In genomic region chr5:137305822-137306221, GRCm38 (mm10) we compare ENCODE assay signal across 9 mouse cellular contexts. TPM values are rescaled to one million over a fixed set of nuclear protein-coding genes. Genes with fewer than 3 reads are reported as not detected.
DNase-seq lines count a peak whose midpoint lies in the region; ATAC-seq lines count a peak whose summit lies in the region.
"Had no signal": no experiment of that assay in that cellular context is flagged by ENCODE, and none has a peak within 500 bp of the region (broad histone marks: within the 10 kb centered on the region; RNA-seq: fewer than 3 reads in every experiment).

No protein-coding gene starts in this region.

- peak overlapping the region; percentile 68 for H3K4me2 ChIP-seq in kidney, embryonic 15.5 days
- H3K4me2 ChIP-seq in hindbrain, embryonic 15.5 days, result peak overlapping the region; percentile 81
- peak overlapping the region; percentile 89 for H3K4me2 ChIP-seq in midbrain, embryonic 16.5 days (ENCODE audit: low read length)

- 44% methylated on average over 3 of the region's 3 CpGs for WGBS in kidney, embryonic 15.5 days
- 57% methylated on average over 3 of the region's 3 CpGs for WGBS in hindbrain, embryonic 15.5 days
- WGBS in midbrain, embryonic 16.5 days, result 58% methylated on average over 3 of the region's 3 CpGs

- no peak for DNase-seq in kidney, adult 11 months
- DNase-seq in R1 (ENCODE audit: low read depth, low spot score), result peak; percentile 92
- no peak for DNase-seq in embryo, embryonic 11 days
- no peak for DNase-seq in cerebellum, adult 11-12 months
- DNase-seq: adrenal gland, postnatal 25 days had no signal

- peak overlapping the region; percentile 99 for H3K9ac ChIP-seq in kidney, embryonic 15.5 days
- H3K9ac ChIP-seq in hindbrain, embryonic 15.5 days, result peak overlapping the region; percentile 99
- peak overlapping the region; percentile 99; the same call in 1 of the 2 replicates for H3K9ac ChIP-seq in midbrain, embryonic 16.5 days (ENCODE audit: low read depth, low read length)

- H3K4me1 ChIP-seq in kidney, embryonic 15.5 days, result peaks cover 48% of the 10 kb centered on the region
- peaks cover 41% of the 10 kb centered on the region for H3K4me1 ChIP-seq in hindbrain, embryonic 15.5 days (replicated peaks)
- H3K4me1 ChIP-seq in midbrain, embryonic 16.5 days (ENCODE audit: control insufficient read depth, insufficient read depth, low read length), result peaks cover 34% of the 10 kb centered on the region

- H3K4me3 ChIP-seq in kidney, embryonic 15.5 days (replicated peaks), result peak overlapping the region; percentile 98
- H3K4me3 ChIP-seq in hindbrain, embryonic 15.5 days, result peak overlapping the region; percentile 98
- H3K4me3 ChIP-seq in midbrain, embryonic 16.5 days (ENCODE audit: low read depth, low read length), result peak overlapping the region; percentile 91

- no peaks in the 10 kb centered on the region for H3K9me3 ChIP-seq in kidney, embryonic 15.5 days (replicated peaks)
- no peaks in the 10 kb centered on the region for H3K9me3 ChIP-seq in hindbrain, embryonic 15.5 days
- H3K9me3 ChIP-seq in midbrain, embryonic 16.5 days (replicated peaks; ENCODE audit: control insufficient read depth, low read length, poor library complexity, severe bottlenecking), result no peaks in the 10 kb centered on the region

- H3K27me3 ChIP-seq in kidney, embryonic 15.5 days, result no peaks in the 10 kb centered on the region
- no peaks in the 10 kb centered on the region for H3K27me3 ChIP-seq in hindbrain, embryonic 15.5 days
- H3K27me3 ChIP-seq in midbrain, embryonic 16.5 days (ENCODE audit: control insufficient read depth, insufficient read depth, low read depth, low read length), result no peaks in the 10 kb centered on the region

- H3K27ac ChIP-seq in kidney, embryonic 15.5 days, result no peak overlapping the region
- no peak overlapping the region for H3K27ac ChIP-seq in hindbrain, embryonic 15.5 days (replicated peaks)
- no peak overlapping the region for H3K27ac ChIP-seq in midbrain, embryonic 16.5 days (ENCODE audit: low read length)

- H3K36me3 ChIP-seq in kidney, embryonic 15.5 days, result peaks cover 75% of the 10 kb centered on the region
- H3K36me3 ChIP-seq in hindbrain, embryonic 15.5 days, result peaks cover 33% of the 10 kb centered on the region
- peaks cover 26% of the 10 kb centered on the region for H3K36me3 ChIP-seq in midbrain, embryonic 16.5 days (ENCODE audit: control insufficient read depth, insufficient read depth, low read length)

- ATAC-seq in kidney, embryonic 15.5 days (replicated peaks; ENCODE audit: low FRiP score), result no peak
- ATAC-seq in hindbrain, embryonic 15.5 days (ENCODE audit: low FRiP score, low read depth), result no peak
- ATAC-seq in midbrain, embryonic 16.5 days, result no peak
- no peak for ATAC-seq in erythroid progenitor cell, adult 5-6 weeks (replicated peaks; ENCODE audit: low FRiP score, poor library complexity, severe bottlenecking)

RNA-seq across cellular contexts. Expression of gene Srrt, which starts 1.7 kb away (rescaled TPM):
- polyA plus RNA-seq in kidney, embryonic 15.5 days (2015; fragmentation: Nextera tagmentation; extraction: Ambion mirVana), result 141 and 158 TPM in 2 replicates
- polyA plus RNA-seq in hindbrain, embryonic 15.5 days (2015; fragmentation: Nextera tagmentation; extraction: Ambion mirVana), result 100 and 103 TPM in 2 replicates
- polyA plus RNA-seq in midbrain, embryonic 16.5 days (2015; fragmentation: Nextera tagmentation; extraction: Ambion mirVana), result 97.2 and 103 TPM in 2 replicates
- 235 and 247 TPM in 2 replicates for total RNA-seq in erythroid progenitor cell, adult 5-6 weeks (2015; ENCODE audit: low replicate concordance)
- total RNA-seq in erythroid progenitor cell, adult 5-6 weeks (2017; ENCODE audit: low replicate concordance), result 557 and 577 TPM in 2 replicates

RNA-seq across cellular contexts. Expression of gene Trip6, which starts 8.4 kb away (rescaled TPM):
- 77.9 and 87.5 TPM in 2 replicates for polyA plus RNA-seq in kidney, embryonic 15.5 days (2015; fragmentation: Nextera tagmentation; extraction: Ambion mirVana)
- 17.3 TPM in 2 replicates for polyA plus RNA-seq in hindbrain, embryonic 15.5 days (2015; fragmentation: Nextera tagmentation; extraction: Ambion mirVana)
- polyA plus RNA-seq in midbrain, embryonic 16.5 days (2015; fragmentation: Nextera tagmentation; extraction: Ambion mirVana), result 13.1 TPM in 2 replicates
- total RNA-seq in erythroid progenitor cell, adult 5-6 weeks (2015; ENCODE audit: low replicate concordance), result 1.4 TPM in 1 of 2 replicates, not detected in the other
- 1.8 and 7.2 TPM in 2 replicates for total RNA-seq in erythroid progenitor cell, adult 5-6 weeks (2017; ENCODE audit: low replicate concordance)

RNA-seq across cellular contexts. Expression of gene Ufsp1, which starts 11.4 kb away (rescaled TPM):
- 5.9 and 7.3 TPM in 2 replicates for polyA plus RNA-seq in kidney, embryonic 15.5 days (2015; fragmentation: Nextera tagmentation; extraction: Ambion mirVana)
- 20.1 and 24.0 TPM in 2 replicates for polyA plus RNA-seq in hindbrain, embryonic 15.5 days (2015; fragmentation: Nextera tagmentation; extraction: Ambion mirVana)
- 18.4 and 20.9 TPM in 2 replicates for polyA plus RNA-seq in midbrain, embryonic 16.5 days (2015; fragmentation: Nextera tagmentation; extraction: Ambion mirVana)
- 50.8 and 61.2 TPM in 2 replicates for total RNA-seq in erythroid progenitor cell, adult 5-6 weeks (2015; ENCODE audit: low replicate concordance)
- 27.8 and 30.2 TPM in 2 replicates for total RNA-seq in erythroid progenitor cell, adult 5-6 weeks (2017; ENCODE audit: low replicate concordance)

RNA-seq across cellular contexts. Expression of gene Ache, which starts 18.5 kb away (rescaled TPM):
- 2.7 and 3.6 TPM in 2 replicates for polyA plus RNA-seq in kidney, embryonic 15.5 days (2015; fragmentation: Nextera tagmentation; extraction: Ambion mirVana)
- polyA plus RNA-seq in hindbrain, embryonic 15.5 days (2015; fragmentation: Nextera tagmentation; extraction: Ambion mirVana), result 68.4 and 69.9 TPM in 2 replicates
- 46.5 and 65.9 TPM in 2 replicates for polyA plus RNA-seq in midbrain, embryonic 16.5 days (2015; fragmentation: Nextera tagmentation; extraction: Ambion mirVana)
- total RNA-seq in erythroid progenitor cell, adult 5-6 weeks (2015; ENCODE audit: low replicate concordance), result 261 and 288 TPM in 2 replicates
- total RNA-seq in erythroid progenitor cell, adult 5-6 weeks (2017; ENCODE audit: low replicate concordance), result 159 and 175 TPM in 2 replicates

RNA-seq across cellular contexts. Expression of gene Slc12a9, which starts 27.6 kb away (rescaled TPM):
- 14.2 and 16.0 TPM in 2 replicates for polyA plus RNA-seq in kidney, embryonic 15.5 days (2015; fragmentation: Nextera tagmentation; extraction: Ambion mirVana)
- polyA plus RNA-seq in hindbrain, embryonic 15.5 days (2015; fragmentation: Nextera tagmentation; extraction: Ambion mirVana), result 24.6 and 26.8 TPM in 2 replicates
- polyA plus RNA-seq in midbrain, embryonic 16.5 days (2015; fragmentation: Nextera tagmentation; extraction: Ambion mirVana), result 26.8 and 27.3 TPM in 2 replicates
- total RNA-seq in erythroid progenitor cell, adult 5-6 weeks (2015; ENCODE audit: low replicate concordance), result 0.72 and 1.7 TPM in 2 replicates
- total RNA-seq in erythroid progenitor cell, adult 5-6 weeks (2017; ENCODE audit: low replicate concordance), result 0.15 and 0.64 TPM in 2 replicates
